Mouse (Mus musculus): ENCODE measurements around the gene Cd36.

Gene Cd36

GRCm38 (mm10) chr5:17770328-17770727, 118.3 kb downstream of the Cd36 start:
- DNase-seq, result no peak

- no peak for DNase-seq
These were observed 122.5 kb downstream of the Cd36 start for GRCm38 (mm10) chr5:17766006-17766677.

- DNase-seq, result no peak
These were observed 135.1 kb downstream of the Cd36 start for GRCm38 (mm10) chr5:17753471-17754005.

GRCm38 (mm10) chr5:17748293-17748692, 140.3 kb downstream of the Cd36 start:
- DNase-seq, result no peak

- no peak for DNase-seq
These were observed 141.5 kb downstream of the Cd36 start for GRCm38 (mm10) chr5:17747143-17747542.

GRCm38 (mm10) chr5:17746520-17746919, 142.1 kb downstream of the Cd36 start:
- DNase-seq, result no peak

- DNase-seq, result no peak
These were observed 148.8 kb downstream of the Cd36 start for GRCm38 (mm10) chr5:17739805-17740204.

All from kidney, postnatal 25 days (tissue).